Mouse (Mus musculus) megakaryocyte, embryonic 14.5 days (primary cell): Measurements from ENCODE around the gene Spata31d1b.

Experiments
- FLI1 ChIP-seq: IDR thresholded peaks from 2 replicates; pipeline ENCODE4 v1.6.1; 2012; ENCODE audit warnings: low read length, inconsistent platforms, mixed read lengths
- GATA1 ChIP-seq: IDR thresholded peaks from 3 replicates; pipeline ENCODE4 v1.6.1; 2012; ENCODE audit warnings: mixed read lengths, low read length, inconsistent platforms, borderline replicate concordance

DNA sequence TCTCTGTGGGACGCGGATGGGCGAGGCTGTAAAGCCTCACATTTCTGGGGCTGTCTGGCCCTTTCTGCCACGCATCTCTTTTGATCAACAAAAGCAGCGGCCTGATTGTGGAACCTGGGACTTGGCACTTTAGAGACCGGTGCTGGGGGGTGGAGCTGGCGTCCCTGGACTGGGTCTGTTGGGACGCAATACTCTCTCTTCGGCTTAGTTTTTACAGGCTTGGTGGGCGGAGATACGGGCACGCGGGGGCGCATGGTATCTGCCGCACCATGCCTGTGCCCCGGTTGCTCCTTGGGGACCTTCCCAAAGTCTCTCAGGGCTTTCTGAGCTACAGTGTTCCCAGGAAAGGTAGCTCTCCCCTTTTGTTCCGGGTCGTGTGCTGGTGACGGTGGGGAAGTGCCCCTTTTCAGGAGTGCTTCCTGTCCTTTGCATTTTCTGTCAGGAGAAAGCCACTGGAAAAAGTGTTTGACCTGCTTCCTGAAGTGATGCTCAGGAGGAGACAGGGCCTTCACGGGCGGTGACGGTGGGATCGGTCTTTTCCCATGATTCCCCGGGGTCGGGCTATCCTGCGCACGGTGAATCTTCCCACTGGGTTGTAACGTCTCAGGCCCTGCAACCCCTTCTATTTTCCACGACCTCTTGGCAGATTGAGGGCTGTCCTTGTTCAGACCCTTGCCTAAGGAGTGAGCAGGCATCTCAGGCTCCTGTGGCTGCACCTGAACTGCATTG is 14.2 kb downstream of the Spata31d1b start:
- TF ChIP-seq GATA1 (no peak), FLI1 (no peak)
